Mouse (Mus musculus): ENCODE data around the gene Tgfbr3. TPM values are rescaled to one million over a fixed set of nuclear protein-coding genes. Genes with fewer than 3 reads are reported as not detected.

Gene Tgfbr3
- polyA plus RNA-seq, 1 experiment from 2014 or later: 38.2 TPM

- Histone ChIP-seq H3K27me3 (replicated peaks; ENCODE audit: control insufficient read depth, insufficient read depth, low read length) (0 out of 2 replicates have a peak, but pooled peaks cover 2% of the 10 kb centered on the region), H3K27ac (ENCODE audit: low read depth, low read length) (no peak overlapping the region), H3K36me3 (ENCODE audit: control insufficient read depth, insufficient read depth, low read length) (no peaks in the 10 kb centered on the region), H3K4me1 (replicated peaks; ENCODE audit: control insufficient read depth, insufficient read depth, low read length) (no peaks in the 10 kb centered on the region), H3K4me3 (ENCODE audit: low read depth, low read length) (no peak overlapping the region), H3K4me2 (no peak overlapping the region), H3K9me3 (ENCODE audit: control insufficient read depth, low read length) (no peaks in the 10 kb centered on the region; the same call in 1 of the 2 replicates), H3K9ac (ENCODE audit: low read depth, low read length) (no peak overlapping the region)
- 73% methylated on average over 12 of the region's 12 CpGs for WGBS
- ATAC-seq (replicated peaks; ENCODE audit: low FRiP score): no peak
- DNase-seq (ENCODE audit: low spot score): no peak
These were observed 227.1 kb downstream of the Tgfbr3 start for GRCm38 (mm10) chr5:107062229-107062852.

DNA sequence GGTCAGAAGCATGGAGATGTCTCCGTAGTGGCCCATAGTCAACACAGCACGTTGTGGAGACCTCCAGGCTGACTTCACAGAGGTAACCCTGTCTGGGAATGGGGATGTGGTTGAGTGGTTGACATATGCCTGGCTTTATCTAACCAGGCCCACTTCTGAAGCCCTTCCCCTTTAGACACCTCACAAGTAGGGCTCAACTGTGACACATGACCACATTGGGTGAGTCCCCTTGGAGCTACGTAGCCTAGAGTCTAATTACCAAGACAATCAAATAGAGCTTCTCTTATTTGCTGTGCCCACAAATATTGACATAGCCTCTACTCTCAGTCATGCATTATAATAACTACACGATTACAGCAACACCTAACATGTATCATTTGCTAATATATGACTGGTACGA, 229.9 kb downstream of the Tgfbr3 start:
- 70% methylated on average over 5 of the region's 5 CpGs for WGBS
- no peak overlapping the region for H3K4me2 ChIP-seq
- no peaks in the 10 kb centered on the region for H3K27me3 ChIP-seq (replicated peaks; ENCODE audit: control insufficient read depth, insufficient read depth, low read length)
- peaks cover 6% of the 10 kb centered on the region; the same call in 1 of the 2 replicates for H3K4me1 ChIP-seq (replicated peaks; ENCODE audit: control insufficient read depth, insufficient read depth, low read length)
- no peak overlapping the region for H3K27ac ChIP-seq (ENCODE audit: low read depth, low read length)
- DNase-seq (ENCODE audit: low spot score): no peak
- ATAC-seq (replicated peaks; ENCODE audit: low FRiP score): no peak
- H3K9me3 ChIP-seq (ENCODE audit: control insufficient read depth, low read length): no peaks in the 10 kb centered on the region; the same call in 1 of the 2 replicates
- H3K4me3 ChIP-seq (ENCODE audit: low read depth, low read length): no peak overlapping the region
- H3K36me3 ChIP-seq (ENCODE audit: control insufficient read depth, insufficient read depth, low read length): no peaks in the 10 kb centered on the region
- no peak overlapping the region for H3K9ac ChIP-seq (ENCODE audit: low read depth, low read length)

DNA sequence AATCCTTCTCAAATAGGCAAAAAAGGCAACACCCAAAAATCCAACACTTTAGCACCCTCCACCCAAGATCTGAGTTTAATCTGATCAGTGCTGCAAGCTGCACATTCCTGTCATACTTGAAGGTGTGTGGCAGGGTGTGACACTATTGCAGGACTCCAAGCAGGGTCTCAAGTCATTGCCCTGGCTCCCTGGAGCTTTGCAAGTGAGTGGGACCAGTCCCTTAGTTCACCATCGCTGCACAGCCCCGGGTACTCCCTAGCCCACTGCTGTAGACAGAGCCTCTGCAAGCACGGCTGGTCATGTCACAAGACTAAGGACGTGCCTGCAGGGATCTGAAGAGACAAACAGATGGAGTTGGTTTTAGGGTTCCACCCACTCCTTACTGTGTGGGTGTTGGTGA, 230.8 kb downstream of the Tgfbr3 start:
- H3K9ac ChIP-seq (ENCODE audit: low read depth, low read length): no peak overlapping the region
- H3K4me2 ChIP-seq: no peak overlapping the region
- no peaks in the 10 kb centered on the region for H3K27me3 ChIP-seq (replicated peaks; ENCODE audit: control insufficient read depth, insufficient read depth, low read length)
- H3K27ac ChIP-seq (ENCODE audit: low read depth, low read length): no peak overlapping the region
- peaks cover 6% of the 10 kb centered on the region; the same call in 1 of the 2 replicates for H3K4me1 ChIP-seq (replicated peaks; ENCODE audit: control insufficient read depth, insufficient read depth, low read length)
- no peaks in the 10 kb centered on the region for H3K36me3 ChIP-seq (ENCODE audit: control insufficient read depth, insufficient read depth, low read length)
- WGBS: 76% methylated on average over 4 of the region's 4 CpGs
- no peaks in the 10 kb centered on the region; the same call in 1 of the 2 replicates for H3K9me3 ChIP-seq (ENCODE audit: control insufficient read depth, low read length)
- no peak overlapping the region for H3K4me3 ChIP-seq (ENCODE audit: low read depth, low read length)
- no peak for ATAC-seq (replicated peaks; ENCODE audit: low FRiP score)
- DNase-seq (ENCODE audit: low spot score): no peak

Other genes starting within 250 kb of the Tgfbr3 start
- gene Brdt, start 41.5 kb upstream of the Tgfbr3 start, polyA plus RNA-seq (2014; fragmentation: Nextera tagmentation; extraction: Ambion mirVana): 0.68 and 0.84 TPM in 2 replicates
- gene Ephx4, start 113.1 kb upstream of the Tgfbr3 start, polyA plus RNA-seq (2014; fragmentation: Nextera tagmentation; extraction: Ambion mirVana): 0.29 and 0.48 TPM in 2 replicates
- gene Lpcat2b, start 141.9 kb upstream of the Tgfbr3 start, polyA plus RNA-seq (2014; fragmentation: Nextera tagmentation; extraction: Ambion mirVana): not detected in 2 replicates
- 2.5 and 2.6 TPM in 2 replicates for gene Btbd8, start 148.4 kb upstream of the Tgfbr3 start, polyA plus RNA-seq (2014; fragmentation: Nextera tagmentation; extraction: Ambion mirVana)
- gene Gm42669, start 218.0 kb upstream of the Tgfbr3 start, polyA plus RNA-seq (2014; fragmentation: Nextera tagmentation; extraction: Ambion mirVana): 0.27 and 0.44 TPM in 2 replicates
- 0.05 and 0.12 TPM in 2 replicates for gene 1700028K03Rik, start 245.1 kb upstream of the Tgfbr3 start, polyA plus RNA-seq (2014; fragmentation: Nextera tagmentation; extraction: Ambion mirVana)